In genomic region chr2:181080886-181081285, GRCm38 (mm10) we compare ENCODE assay signal across 13 mouse cellular contexts. TPM values are rescaled to one million over a fixed set of nuclear protein-coding genes. Genes with fewer than 3 reads are reported as not detected.
DNase-seq lines count a peak whose midpoint lies in the region.
"Had no signal": no experiment of that assay in that cellular context is flagged by ENCODE, and none has a peak within 500 bp of the region (broad histone marks: within the 10 kb centered on the region; RNA-seq: fewer than 3 reads in every experiment).

No protein-coding gene starts in this region.

- peak; percentile 51 for DNase-seq in gastrocnemius, postnatal 10 days
- DNase-seq in gastrocnemius, adult 8-10 months (ENCODE audit: low spot score in 2 of 2), result no peak
- peak; percentile 80 for DNase-seq in right cerebral cortex, adult 18-20 months
- no peak for DNase-seq in right cerebral cortex, postnatal 4 days
- DNase-seq in left cerebral cortex, postnatal 14 days (ENCODE audit: low spot score in 2 of 2), result peak; percentile 62 to 79
- DNase-seq in adrenal gland, postnatal 4 days (ENCODE audit: low spot score in 2 of 2), result no peak
- DNase-seq in cerebellum, postnatal 10 days, result no peak
- DNase-seq in layer of hippocampus, adult 8-10 months (ENCODE audit: low spot score in 2 of 2), result no peak
- DNase-seq: adrenal gland, adult 2 months; forebrain, postnatal 0 days; kidney, postnatal 10 days had no signal

- intact Hi-C loops in left cerebral cortex, postnatal 14 days (cut with DNase I), result no loop called here

RNA-seq across cellular contexts. Expression of gene Chrna4, which starts 37.5 kb away (rescaled TPM):
- 1 to 10 TPM; 2.6 to 2.8 TPM for total RNA-seq in gastrocnemius, postnatal 10 days (2021)
- total RNA-seq in gastrocnemius, adult 8-10 months (2022), result under 1 TPM in 2 of 4 experiments, not detected in 2; 0.09 to 0.15 TPM
- total RNA-seq in left cerebral cortex, postnatal 14 days (2021), result 10 to 100 TPM; 34.3 to 41.3 TPM
- 10 to 100 TPM; 11.1 to 13.6 TPM for total RNA-seq in adrenal gland, postnatal 4 days (2021)
- 10 to 100 TPM; 21.1 to 28.4 (median 23.8) TPM for total RNA-seq in layer of hippocampus, adult 8-10 months (2022)
- total RNA-seq: common myeloid progenitor, adult 5-6 weeks; hematopoietic stem cell, adult 5-6 weeks had no signal

RNA-seq across cellular contexts. Expression of gene Kcnq2, which starts 54.2 kb away (rescaled TPM):
- total RNA-seq in gastrocnemius, postnatal 10 days (2021), result under 1 TPM; 0.23 to 0.47 TPM
- under 1 TPM in 2 of 4 experiments, not detected in 2; 0.15 to 0.19 TPM for total RNA-seq in gastrocnemius, adult 8-10 months (2022)
- 100 to 1,000 TPM; 179 to 188 TPM for total RNA-seq in left cerebral cortex, postnatal 14 days (2021)
- 10 to 100 TPM; 12.8 to 13.5 TPM for total RNA-seq in adrenal gland, postnatal 4 days (2021)
- total RNA-seq in layer of hippocampus, adult 8-10 months (2022), result 100 to 1,000 TPM; 264 to 350 (median 303) TPM
- total RNA-seq: hematopoietic stem cell, adult 5-6 weeks had no signal

Comparison
In these comparisons a context has a peak if more than half of its experiments do, and no peak if none do; other contexts are left out.
1. DNase-seq: peak in gastrocnemius, postnatal 10 days (single experiment), right cerebral cortex, adult 18-20 months (single experiment) and left cerebral cortex, postnatal 14 days (2 of 2); none in gastrocnemius, adult 8-10 months (0 of 2), right cerebral cortex, postnatal 4 days (single experiment), adrenal gland, postnatal 4 days (0 of 2), cerebellum, postnatal 10 days (0 of 2) and layer of hippocampus, adult 8-10 months (0 of 2).
2. RNA of gene Kcnq2, which starts 54.2 kb away (total RNA-seq): 264 to 350 TPM in layer of hippocampus, adult 8-10 months and 179 to 188 TPM in left cerebral cortex, postnatal 14 days; 12.8 to 13.5 TPM in adrenal gland, postnatal 4 days, 0.23 to 0.47 TPM in gastrocnemius, postnatal 10 days and 0.15 to 0.19 TPM in gastrocnemius, adult 8-10 months; every median in the first group is over 10 times any median in the second.